Mouse (Mus musculus): ENCODE results near the gene Kdm6b. TPM values are rescaled to one million over a fixed set of nuclear protein-coding genes. Genes with fewer than 3 reads are reported as not detected.

Gene Kdm6b
- total RNA-seq, 1 experiment from 2014 or later, result 18.4 TPM

DNA sequence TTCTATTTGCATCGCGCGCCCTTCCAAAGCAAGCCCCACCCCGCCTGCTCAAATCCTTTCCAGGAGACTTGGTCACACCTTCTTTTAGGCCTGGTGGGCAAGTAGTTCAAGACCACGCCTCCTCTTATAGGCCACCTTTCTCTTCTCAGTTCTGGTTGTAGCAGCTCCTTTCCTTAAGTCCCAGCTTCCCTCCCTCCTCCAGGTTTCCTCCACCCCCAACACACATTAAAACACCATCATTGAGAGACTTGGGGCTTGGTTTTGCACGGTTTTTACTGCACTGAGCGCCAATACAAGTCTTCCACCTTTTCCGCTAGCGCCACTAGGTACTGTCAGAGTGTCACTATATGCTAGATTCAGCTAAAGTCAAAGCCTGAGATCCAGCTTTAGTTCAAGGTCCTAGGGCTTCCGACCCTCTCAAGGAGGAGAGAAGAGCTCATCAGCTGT is 7.1 kb upstream of the Kdm6b start:
- ATAC-seq (ENCODE audit: extremely low read depth, insufficient number of reproducible peaks, low FRiP score, poor library complexity, severe bottlenecking), result no peak

DNA sequence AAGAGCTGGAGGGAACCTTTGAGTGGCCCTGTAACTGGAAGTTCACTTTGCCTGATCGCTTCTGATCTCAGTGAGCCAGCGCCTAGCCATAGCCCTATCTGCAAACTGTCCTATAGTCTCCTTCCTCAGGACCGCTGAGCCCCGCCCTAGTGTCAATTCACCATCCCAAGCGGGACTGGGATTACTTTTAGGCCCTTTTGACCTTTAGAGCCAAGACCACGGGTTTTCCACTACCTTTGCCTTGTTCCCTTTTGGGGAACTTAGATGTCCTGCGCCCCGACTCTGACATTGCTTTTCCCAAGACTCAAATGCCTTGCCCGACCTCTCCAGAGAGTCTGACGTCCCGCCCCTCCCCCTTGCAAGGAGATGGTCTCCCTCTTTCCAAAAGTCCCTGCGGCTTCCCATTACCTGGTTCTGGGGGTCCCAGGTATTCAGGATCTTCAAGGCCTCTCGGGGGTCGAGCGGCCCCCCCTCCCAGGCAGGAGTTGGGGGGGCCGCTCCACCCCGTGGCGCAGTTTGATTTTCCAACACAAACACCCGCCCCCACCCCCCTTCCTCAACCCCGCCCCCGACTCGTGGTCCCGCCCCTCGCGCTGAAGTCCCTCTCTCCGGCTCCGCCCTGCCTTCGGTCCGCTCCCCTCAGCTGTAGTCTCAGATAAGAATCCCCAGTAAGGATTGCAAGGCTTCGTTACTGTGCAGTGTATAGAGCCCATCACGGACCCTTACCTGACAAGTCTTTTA is 6.5 kb upstream of the Kdm6b start:
- ATAC-seq (ENCODE audit: extremely low read depth, insufficient number of reproducible peaks, low FRiP score, poor library complexity, severe bottlenecking), result no peak

DNA sequence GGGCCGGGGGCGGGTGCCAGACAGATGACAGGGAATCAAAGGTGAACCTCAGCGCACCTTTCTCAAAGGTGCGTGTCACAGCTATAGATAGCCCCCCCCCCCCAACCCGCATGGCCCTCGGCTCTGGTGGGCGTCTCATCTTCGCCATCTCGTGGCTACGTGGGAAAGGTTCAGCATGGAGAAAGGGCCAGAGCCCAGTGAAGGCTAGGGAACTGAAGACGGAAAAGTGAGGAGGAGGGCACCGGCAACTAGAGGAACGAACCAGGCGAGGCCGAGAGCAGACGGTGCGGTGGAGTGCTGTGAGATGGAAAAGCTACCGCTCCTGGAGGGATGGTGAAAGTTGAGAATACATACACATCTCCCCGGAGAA is 6.0 kb upstream of the Kdm6b start:
- ATAC-seq (ENCODE audit: extremely low read depth, insufficient number of reproducible peaks, low FRiP score, poor library complexity, severe bottlenecking), result no peak

DNA sequence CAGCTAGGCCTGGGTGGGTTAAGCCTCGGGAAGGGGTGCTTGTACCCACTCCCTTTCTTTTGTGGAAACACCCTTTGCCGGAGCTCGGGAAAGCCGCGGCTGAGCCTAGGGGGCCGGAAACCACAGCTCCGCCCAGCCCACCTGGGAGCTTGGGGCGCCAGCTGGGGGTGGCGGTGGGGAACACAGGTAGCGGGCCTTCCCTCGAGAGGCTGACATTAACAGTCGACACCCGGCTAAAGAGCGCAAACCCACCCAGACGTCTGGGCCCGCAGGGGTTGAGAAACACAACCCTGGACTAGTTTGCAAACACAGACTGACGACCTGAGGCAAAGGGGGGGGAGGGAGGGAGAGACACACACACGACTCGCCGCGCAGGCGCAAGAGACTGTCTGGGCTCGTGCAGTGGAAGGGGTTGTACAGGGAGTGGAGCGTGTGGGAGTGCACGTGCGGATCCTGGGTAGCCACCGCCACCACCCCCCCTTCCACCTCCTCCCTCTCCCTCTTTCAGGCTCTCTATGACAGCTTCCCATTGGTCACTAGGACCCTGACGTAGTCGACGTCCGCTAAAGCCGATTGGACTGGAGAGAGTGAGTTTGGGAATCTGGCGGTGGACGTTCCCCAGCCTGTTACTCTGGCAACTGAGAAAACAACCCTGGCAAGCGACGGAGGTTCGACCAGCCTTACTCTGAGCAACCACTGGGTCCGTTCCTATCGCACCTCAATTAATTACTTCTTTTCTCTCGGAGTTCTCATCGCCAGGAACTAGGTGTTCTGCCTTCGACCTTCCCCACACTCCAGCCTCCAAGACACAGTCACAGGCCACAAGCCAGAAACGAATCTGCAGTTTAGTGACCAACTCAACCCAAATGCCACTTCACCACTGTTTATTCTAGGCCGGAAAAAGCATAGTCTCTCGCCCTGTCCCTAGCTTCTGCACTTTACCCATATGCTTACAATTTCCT is 5.3 kb upstream of the Kdm6b start:
- peak; percentile 64 for ATAC-seq (ENCODE audit: extremely low read depth, insufficient number of reproducible peaks, low FRiP score, poor library complexity, severe bottlenecking)

DNA sequence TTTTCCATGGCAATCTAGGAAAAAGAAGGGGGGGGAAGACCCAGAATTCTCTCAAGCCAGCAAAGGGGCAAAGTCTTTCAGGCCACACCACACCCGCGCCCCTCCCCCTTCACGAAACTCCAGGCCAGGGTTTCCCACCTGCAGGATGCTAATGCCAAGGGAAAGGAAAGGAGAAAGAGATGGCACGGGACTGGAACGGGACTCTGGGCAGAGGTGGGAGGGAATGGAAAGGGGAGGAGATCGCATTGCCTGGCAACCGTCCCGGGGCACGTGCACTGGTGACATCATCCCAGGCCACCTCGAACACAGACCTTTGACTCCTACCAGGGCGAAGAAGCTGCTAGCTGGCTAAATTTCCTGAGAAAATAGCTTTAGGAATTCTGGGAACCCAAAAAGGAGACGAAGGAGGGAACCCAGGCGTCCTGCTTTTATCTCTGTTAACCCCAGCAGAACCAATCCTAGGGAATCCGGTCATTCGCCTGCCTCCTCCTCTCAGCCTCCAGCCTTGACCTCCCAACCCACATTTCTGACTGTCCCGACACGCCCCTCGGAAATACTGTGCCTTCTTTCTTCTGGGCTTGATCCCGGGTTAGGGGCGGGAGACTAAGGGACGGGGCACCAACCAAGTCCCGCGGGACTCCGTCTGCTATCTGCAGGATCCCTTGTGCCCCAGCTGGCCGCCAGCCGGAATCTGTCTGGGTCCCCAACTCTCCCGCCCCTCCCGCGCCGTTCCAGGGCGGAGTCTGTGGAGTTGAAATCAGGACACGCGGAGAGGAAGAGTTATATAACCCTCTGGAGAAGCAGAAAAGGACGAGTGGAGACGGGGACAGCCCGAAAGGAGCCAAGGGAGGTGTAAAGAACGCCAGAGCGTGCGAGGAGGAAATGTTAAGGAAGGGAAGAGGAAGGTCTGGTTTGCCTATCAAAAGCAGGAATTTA is 4.2 kb upstream of the Kdm6b start:
- ATAC-seq (ENCODE audit: extremely low read depth, insufficient number of reproducible peaks, low FRiP score, poor library complexity, severe bottlenecking), result peak; percentile 30

DNA sequence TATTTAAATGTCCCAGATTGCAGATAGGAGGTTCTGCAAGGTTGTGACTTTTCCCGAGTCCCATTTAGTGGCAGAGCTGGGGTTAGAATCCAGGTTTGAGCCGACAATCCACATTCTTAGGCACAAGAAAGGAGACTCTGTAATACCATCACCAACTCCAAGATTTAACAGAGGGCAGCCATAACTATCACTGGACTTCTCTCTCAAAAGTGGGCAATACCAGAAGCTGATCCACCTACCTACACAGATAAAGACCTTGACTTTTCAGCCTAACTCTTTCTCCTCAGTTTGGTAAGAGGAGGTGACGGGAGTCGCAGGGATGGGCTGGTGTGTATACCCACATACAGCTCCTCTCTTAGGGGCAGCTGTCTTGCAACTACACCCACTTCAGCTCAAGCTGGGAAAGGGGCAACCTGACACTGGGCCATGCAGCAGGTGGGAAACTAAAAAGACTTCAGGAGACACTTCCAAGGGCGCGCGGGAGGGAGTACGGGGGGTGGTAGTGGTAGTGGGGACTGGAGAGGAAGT is 3.5 kb upstream of the Kdm6b start:
- no peak for ATAC-seq (ENCODE audit: extremely low read depth, insufficient number of reproducible peaks, low FRiP score, poor library complexity, severe bottlenecking)

DNA sequence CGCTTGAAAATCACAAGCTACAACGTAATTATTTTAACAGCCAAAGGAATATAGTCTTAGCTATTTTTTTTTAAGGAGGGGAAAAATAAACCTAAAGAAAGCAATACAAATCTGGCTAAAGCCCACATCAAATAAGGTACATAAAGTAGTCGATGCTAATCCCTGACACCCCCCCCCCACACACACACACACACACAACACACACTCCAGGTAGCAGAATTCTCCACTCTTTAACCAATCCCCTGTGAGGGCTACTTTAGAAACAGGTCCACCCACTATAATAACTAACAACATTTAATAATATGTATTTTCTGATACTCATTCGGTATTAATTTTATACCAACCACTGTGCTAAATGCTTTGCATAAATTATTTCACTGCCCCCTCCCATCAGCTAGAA is 3.0 kb upstream of the Kdm6b start:
- ATAC-seq (ENCODE audit: extremely low read depth, insufficient number of reproducible peaks, low FRiP score, poor library complexity, severe bottlenecking), result no peak

DNA sequence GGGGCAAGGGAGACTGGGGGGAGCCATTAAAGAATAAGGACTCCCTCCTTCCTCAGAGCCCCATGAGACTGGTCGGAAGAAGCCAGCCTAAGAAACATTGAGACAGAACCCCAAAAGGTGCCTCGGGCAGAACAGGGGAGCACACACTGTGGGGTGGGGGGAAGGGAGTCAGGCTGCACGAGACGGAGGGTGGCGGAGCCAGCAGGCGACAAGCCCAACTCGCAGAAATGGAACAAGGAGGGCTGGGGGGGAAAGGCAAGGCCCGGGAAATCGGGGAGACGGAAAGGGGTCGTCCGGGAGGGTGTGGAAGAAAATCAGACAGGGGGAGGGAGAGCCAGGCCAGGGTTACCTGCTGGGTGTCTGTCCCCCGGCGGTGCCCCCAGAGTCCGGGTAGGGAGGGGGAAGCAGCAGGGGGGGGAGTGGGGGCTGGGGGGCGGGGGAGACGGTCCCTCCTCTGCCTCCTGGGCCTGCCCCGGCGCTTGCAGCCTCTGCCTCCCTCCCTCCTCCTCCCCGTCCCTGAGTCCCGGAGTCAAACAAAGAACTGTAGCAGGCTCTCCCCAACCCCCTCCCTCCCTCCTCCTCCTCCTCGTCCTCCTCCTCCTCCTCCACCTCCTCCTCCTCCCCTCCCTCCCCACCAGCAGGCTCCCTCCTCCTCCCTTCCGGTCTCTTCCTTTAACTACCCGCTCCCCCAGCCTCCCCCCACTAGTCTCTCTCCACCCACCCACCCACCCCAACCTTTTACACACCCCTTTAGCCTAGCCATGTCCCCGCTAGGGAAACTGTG is 2.4 kb upstream of the Kdm6b start:
- ATAC-seq (ENCODE audit: extremely low read depth, insufficient number of reproducible peaks, low FRiP score, poor library complexity, severe bottlenecking), result no peak

DNA sequence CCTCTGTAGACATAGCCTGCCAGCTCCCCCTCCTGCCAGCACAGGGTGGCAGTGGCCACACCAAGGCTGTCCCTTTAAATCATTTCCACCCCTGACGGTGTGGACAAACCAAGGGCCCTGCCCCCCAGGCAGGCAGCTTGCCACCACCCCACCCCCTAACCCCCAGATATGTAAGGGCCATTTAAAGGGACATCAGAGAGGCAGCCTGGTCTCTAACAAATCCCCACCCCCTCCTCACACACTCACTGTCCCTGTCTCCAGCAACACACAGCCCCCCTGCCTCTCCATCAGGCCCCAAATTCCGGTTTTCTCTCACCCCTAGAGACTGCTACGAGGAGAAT is 1.8 kb upstream of the Kdm6b start:
- no peak for ATAC-seq (ENCODE audit: extremely low read depth, insufficient number of reproducible peaks, low FRiP score, poor library complexity, severe bottlenecking)

DNA sequence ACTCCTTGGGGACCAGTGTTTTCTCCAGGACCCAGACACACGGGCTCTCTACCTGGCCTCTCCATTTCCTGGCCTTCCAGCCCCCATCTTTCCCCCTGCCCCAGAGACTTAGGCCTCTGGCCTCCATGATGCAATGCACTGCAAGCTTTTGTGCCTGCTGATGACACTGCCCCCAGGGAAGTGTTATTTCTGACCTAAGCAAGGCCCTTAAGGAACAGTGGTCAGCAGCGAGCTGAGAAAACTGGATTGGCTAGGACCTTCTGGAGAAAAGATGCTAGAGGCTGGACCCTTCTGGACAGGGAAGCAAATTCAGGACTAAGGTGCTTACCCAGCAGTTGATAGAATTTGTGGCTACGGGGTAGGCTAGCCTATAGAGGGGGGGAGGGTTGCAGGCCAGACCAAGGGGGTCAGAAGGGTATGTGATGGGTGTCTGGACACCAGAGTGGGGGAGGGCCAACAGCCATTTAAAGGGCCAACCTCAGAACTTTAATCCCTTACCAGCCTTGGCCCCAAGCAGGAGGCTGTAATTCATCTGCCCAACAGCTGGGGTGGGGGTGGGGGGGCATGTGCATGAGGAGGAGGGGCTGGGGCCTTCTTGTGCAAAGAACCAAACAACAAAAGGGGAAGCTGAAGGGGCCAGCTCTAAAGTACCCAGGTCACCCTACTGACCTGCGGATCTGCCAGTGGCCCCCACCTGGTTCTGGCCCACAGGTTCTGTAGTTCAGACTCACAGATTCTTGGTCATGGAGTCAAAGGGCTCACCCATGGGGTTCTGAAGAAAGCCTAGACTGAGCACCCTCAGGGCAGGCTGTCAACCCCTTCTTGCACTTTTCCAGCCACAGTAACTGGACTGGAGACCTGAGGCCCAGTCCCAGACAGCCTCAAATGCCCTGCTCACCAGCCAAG is 1.2 kb upstream of the Kdm6b start:
- no peak for ATAC-seq (ENCODE audit: extremely low read depth, insufficient number of reproducible peaks, low FRiP score, poor library complexity, severe bottlenecking)

DNA sequence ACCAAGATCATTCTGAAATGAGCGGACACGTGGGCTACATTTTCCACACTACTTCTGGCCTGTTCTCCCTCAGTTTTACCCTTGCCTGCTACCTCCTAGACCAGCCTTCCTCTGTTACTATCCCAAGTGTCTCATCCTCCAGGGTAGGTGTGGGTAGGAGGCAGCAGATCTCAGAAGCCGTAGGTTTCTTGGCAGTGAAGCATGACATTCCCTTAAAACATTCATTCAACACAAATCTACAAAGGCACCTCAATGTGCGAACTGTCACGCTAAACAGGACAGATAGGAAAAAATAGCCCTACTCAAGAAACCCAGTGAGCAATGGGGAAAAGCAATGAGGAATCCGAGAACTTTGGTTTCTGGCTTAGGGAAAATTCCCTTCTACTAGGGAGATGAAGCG is 927 bp downstream of the Kdm6b start:
- ATAC-seq (ENCODE audit: extremely low read depth, insufficient number of reproducible peaks, low FRiP score, poor library complexity, severe bottlenecking), result no peak

DNA sequence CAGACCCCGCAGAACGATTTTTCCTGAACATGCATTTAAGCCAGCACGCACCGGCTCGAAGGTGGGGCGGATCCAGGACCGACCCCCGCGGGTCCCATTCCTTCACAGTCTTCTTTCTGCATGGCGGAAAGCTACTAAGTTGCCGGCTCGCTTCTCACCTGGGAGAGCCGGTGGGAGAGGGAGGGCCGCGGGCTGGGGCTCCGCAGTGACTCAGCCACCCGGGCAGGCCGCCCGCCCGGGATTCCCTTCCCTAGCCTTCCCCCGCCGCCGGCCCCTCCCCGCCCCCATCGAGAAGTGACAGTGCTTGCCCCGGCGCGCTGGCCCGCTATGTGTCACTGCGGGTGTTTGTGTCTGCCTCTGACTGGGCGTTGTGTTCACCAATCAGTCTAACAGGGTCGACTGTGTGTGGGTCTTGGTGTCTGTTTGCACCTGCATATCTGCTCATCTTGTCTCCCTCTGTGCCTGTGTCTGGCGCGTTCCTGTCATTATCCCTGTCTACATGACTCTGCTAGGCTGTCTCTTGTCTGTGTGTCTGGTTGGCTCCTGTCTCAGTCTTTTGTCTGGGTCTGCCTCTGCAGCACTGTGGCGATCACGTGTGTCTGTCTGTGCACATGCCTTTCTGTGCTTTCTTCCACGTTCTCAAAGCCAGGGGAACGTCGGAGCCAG is 1.8 kb downstream of the Kdm6b start:
- ATAC-seq (ENCODE audit: extremely low read depth, insufficient number of reproducible peaks, low FRiP score, poor library complexity, severe bottlenecking), result peak; percentile 4

DNA sequence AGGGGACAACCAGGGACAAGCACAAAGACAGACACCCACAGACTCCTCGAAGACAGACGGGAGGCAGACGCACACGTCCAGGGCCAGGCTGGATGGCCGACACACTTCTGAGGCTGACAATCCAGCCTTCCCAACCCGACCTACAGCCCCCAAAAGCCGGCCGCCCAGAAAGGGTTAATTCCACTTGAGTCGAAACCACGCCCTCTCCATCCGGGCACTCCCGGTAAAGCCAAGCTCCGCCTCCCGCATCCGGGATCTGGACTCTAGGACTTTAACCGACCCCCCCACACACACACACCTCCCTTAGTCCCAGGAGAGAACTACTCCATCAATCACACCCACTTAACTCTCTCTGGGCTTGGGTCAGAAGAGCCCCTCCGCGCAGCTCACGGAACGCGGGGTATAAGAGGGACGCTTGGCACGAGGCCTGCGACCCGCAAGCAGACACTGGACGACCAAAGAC is 2.4 kb downstream of the Kdm6b start:
- peak; percentile 9; the same call in 1 of the 2 replicates for ATAC-seq (ENCODE audit: extremely low read depth, insufficient number of reproducible peaks, low FRiP score, poor library complexity, severe bottlenecking)

DNA sequence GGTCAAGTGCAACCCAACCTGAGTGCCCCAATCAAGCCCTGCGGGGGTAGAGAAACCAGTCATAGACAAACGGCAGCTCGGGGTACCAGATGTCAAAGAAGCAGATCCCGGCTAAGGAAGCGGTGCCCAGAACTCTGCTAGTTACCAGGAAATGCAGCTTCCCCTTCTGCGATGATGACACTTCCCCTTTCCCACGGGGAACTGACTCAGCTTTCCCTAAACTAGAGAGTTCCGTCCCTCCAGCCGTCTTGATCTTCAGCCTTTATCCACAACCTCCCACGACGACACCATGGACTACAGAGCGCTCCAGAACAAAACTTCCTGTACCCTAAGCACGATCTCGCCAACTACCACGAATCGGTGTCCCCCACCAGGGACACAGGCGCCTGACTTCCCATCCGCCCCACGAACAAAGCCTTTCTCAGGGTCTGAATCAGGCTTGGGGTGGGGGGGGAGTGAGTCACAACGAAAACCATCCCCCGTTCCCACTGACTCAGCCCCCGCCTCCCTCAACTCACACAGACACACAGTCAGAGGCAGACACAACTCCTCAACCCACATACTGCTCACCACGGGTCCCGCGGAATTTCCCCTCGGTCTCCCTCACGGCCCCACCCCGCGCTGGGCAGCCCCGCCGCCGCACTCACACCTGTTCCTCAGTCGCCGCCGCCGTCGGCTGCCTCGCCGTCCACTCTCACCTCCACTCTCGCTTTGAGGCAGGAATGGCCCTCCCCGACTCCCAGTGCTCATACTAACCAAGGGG is 3.0 kb downstream of the Kdm6b start:
- ATAC-seq (ENCODE audit: extremely low read depth, insufficient number of reproducible peaks, low FRiP score, poor library complexity, severe bottlenecking), result peak; percentile 28

DNA sequence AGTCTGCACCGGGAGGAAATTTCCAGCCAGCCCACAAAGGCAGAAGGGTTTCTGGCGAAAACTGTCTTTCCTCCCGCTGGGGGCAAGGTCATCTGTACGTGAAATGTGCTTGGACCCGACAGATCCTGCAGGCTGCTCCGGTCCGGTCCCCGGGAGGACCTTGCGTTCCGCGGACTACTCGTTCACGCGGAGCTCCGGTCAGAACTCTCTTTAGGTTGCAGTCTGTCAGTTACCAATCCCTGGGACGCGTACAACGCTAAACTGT is 3.5 kb downstream of the Kdm6b start:
- ATAC-seq (ENCODE audit: extremely low read depth, insufficient number of reproducible peaks, low FRiP score, poor library complexity, severe bottlenecking), result no peak

DNA sequence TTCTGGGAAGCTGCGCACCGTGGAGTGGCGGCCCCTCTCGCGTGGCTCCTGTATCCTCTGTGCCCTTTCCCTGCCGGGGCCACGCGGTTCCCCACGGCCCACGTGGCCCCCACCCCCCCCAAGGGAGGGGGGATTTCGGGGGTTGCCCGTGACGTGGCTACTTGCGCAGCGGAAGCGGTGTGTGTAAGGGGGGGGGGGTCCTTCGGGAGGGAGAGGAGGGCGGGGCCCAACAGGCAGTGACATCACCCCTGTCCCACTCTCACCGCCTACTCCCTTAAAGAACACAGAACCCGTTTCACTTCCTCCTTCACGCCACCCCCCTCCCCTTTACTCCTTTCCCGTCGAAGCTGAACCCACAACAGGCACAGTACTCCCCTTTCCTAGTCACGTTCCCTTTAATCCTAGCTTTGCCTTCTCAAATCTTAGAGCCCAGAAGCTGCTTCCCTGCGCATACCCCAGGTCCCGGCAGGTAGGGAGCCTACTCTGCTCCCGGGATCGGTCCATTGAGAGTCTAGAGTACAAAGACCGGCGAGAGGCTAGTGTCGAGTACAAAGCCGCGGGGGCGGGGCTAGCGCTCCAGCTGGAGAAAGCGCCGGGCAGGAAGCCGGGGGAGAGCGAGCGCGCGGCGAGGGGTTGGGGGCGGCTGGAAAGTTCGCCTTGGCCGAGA is 4.0 kb downstream of the Kdm6b start:
- ATAC-seq (ENCODE audit: extremely low read depth, insufficient number of reproducible peaks, low FRiP score, poor library complexity, severe bottlenecking), result peak; percentile 52

Data from neutrophil, adult 5-6 weeks (primary cell).